Mouse (Mus musculus) ovary, postnatal 10 days (tissue): ENCODE data around the gene Ttc12.

ENCODE experiments used
- DNase-seq: peaks from one replicate; pipeline ENCODE4 v3.0.0; 2022; ENCODE audit warnings: low spot score

The Ttc12 gene

DNA sequence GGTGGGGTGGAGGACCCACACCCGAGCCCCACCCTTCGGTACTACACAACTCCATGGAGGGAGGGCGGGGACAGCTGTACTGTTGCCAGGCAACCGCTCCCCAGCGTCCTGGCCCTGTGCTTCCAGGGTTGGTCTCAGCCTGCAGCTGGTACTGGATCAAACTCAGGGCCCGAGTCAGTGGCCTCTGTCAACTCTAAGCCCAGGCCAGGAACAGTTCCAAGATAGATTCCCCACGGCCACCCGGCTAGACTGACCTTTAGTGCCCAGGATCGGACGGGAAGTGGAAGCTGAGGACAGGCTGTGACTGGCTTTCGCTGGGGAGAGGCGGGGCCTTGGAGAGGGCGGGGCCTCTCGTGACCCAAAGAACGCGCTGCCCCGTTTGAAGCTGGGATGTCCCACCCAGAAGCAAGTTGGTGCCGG is at the start of gene Ttc12:
TSS of gene Ttc12 (minus strand) at position 334 of the 420 bp plus-strand sequence.
- peak; percentile 58 for DNase-seq

DNA sequence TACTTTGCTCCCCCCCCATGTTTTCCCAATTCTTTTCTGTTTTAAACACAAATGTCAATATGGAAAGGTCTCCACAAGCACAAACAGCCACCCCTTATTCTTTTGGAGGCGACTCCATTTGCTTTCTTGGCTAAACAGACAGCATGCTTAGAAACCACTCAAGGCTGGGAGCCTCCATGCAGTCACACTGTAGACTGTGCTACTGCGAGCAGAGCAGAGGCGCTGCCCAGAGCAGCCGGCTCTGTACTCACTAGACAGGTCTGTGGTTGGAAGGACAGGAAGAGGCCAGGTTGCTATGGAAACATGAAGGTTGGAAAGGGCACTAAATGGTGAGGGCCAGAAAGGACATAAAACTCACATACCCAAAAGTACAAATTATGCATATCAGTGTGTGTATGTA is 48.9 kb upstream of the Ttc12 start:
- no peak for DNase-seq

DNA sequence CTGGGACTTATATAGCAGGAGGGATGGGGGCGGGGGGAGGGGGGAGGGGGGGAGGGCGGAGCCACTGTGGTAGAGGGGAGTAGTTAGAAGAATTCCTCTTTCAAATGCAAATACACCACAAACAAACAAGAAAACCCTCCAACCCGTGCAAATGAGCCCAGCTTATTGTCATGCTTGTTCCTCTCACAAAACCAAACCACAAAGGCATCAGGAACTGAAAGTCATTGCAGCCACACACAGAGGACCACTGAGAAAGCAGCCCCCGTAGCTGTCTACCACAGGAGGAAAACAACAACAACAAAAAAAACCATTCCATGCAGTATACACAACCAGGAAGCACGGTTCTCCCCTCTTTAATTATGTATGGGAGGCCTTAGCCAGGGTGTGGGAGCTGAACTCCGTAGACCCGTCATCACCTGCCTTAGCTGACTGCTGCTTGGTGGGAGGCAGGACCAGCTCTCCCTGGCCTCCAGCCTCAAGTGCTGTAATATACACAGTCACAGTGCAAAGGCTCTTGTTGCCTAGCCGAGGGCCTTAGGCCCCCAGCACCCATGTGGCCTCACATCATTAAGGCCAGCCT is 48.0 kb upstream of the Ttc12 start:
- no peak for DNase-seq

DNA sequence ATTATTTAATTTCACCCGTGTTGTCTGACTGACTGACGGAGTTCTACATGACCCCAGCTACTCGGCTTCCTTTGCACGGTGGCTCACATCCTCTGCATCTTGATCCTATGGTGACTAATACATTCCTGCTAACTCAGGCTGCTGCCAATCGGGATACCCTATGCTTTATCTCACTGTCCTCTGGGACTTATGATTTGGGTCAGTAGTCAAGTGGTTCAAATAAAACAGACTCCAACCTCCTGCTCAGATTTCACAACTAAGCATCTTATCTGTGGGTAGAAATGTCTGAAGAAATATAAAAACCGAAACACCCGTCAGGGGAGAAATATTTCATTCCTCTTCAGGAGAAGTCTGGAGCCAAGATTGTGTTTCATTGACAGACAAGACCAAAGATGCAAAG is 47.4 kb upstream of the Ttc12 start:
- DNase-seq = no peak

DNA sequence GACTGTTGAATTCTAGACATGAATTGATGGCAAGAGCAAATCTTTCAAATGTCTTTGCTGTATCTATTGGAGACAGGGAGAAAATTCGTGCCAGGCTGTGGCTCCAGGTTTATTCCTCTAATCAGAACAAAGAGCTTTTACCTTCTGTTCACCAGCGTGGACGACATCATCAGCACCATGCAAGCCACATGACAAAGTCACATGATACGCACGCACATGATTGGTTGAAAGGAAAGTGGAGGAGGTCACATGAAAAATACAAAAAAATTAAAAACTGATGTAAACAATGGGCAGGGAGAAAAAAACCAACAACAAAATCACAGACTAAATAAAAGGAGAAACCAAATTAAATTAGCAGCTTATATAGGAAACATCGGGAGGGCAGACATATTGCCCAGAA is 45.8 kb upstream of the Ttc12 start:
- DNase-seq = no peak

DNA sequence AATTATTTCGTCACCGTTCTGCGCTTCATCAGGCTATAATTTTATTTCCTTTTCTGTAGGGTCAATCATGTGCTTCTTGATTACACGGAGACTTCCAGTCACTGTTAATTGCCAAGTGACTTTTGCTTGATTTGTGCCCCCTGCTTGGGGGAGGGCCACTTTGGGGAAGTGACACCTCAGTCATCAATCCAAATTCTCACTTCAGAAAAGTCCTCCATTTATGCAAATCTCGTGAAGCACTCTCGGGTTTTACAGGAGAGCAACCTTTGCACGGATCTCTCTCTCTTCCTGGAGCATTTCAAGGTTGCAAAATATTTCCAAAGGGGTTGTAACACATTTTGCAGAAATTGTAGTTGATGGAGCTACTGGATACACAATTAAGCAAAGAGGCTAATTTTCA is 45.2 kb upstream of the Ttc12 start:
- no peak for DNase-seq

DNA sequence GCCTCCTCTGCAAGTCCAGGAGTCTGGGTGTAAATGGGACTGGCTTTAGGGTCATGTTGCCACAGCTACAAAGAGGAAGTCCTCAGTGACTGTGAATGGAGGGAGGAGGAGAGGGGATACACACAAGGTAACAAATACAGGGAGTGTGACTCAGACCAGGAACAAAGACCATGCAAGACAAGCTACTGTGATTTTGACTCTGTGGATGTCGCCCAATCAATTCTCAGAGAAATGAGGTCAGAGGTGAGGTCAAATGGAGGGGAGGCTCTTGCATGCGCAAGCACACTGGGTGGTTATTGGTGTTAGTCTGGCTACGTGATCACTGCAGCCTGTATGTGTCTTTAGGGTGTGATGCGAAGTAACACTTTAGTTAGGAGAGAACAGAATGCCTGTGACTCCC is 44.7 kb upstream of the Ttc12 start:
- no peak for DNase-seq

DNA sequence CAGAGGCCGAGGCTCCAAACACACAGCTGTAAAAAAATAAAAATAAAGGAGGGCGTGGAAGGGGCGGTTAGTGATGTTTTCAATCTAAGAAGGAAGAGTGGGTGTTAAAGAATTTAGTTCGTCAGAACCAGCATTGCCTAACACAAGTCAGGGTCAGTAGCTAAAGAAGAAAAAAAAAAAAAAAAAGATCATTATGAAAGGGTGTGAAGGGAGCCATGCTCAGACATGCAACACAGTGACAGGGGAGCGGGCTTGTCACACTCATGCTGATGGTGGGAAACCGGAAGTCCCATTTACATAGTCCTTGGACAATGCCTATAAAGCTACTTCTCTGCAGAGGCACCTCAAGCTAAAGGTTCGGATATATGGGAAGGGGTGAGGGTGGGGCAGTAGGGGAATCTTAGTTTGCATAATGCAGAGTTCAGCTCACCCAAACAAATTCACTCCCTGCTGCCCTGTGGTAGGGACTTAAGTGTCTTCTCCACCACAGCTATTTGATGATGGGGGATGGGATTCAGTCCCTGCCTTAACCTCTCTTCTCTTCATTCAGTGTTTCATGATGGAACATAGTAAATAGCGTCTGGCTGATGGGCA is 43.4 kb upstream of the Ttc12 start:
- no peak for DNase-seq

DNA sequence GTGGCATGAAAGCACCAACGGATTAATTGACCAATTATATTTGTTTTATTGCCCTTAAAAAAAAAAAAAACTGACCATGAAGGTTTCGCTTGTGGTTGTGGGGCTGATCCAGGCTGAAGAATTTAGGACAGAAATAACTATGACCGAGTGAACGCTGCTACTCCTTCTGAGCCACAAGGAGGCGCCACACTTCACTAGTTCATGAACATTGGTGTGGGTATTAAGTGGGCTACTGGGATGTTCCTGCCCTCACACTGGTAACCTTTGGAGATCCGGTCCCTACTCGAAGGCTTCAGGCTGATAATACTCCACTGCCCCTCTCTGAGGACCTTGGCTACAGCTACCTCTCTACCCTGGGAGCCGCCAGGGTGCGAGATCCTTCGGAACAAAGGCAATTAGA is 42.9 kb upstream of the Ttc12 start:
- DNase-seq = no peak

DNA sequence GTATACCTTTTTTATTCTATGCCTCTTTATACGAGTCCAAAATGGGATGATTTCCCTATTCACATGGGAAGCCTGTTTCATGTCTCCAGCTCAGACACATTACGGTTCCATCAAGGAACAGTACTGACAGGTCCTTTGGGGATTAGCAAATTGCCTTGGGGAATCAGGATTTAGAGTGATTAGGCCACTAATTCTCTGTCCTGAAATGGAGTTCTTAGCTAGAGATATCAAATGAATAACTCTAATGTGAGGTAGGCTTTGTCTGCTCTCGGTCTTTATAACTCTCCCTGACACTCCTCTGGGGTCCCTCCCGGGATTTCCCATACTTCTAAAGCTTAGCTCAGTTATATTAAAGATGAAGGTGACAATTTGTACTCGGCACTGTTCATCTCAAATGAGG is 42.0 kb upstream of the Ttc12 start:
- DNase-seq = no peak

DNA sequence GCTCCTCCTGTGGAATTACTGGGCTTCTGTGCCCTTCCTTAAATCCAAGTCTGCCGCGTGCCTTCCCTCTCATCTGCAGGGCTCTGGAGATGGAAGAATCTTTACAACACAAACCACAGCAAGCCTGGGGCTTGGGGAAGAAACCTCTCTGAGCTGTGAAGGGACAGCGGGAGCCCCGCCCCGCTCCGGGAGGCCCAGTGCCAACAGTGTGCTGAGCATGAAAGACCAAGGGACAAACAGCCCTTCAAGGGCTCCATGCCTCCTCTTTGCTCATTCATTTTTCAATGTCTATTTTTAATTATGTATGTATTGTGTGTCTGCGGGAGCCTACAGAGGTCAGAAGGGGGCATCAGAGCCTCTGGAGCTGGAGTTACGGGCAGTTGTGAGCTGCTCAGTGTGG is 41.3 kb upstream of the Ttc12 start:
- DNase-seq = no peak

DNA sequence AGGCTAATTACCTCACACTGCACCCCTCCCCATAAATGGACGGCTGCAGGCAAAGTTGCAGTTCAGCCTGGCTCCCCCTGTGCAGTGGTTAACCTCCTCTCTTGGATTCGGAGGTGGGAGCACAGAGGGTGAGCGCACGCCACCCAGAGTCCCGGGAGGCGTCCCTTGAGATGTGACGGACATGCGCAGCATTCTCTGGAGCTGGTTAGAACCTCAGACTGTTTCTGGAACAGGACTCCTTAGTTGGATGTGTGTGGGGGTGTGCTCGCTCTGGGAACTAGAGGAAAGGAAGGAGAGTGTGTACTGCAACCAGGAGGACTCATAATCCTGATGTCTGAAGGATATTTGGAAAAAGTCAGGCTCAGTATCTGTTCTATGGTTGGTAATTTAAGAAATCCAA is 38.7 kb upstream of the Ttc12 start:
- no peak for DNase-seq

DNA sequence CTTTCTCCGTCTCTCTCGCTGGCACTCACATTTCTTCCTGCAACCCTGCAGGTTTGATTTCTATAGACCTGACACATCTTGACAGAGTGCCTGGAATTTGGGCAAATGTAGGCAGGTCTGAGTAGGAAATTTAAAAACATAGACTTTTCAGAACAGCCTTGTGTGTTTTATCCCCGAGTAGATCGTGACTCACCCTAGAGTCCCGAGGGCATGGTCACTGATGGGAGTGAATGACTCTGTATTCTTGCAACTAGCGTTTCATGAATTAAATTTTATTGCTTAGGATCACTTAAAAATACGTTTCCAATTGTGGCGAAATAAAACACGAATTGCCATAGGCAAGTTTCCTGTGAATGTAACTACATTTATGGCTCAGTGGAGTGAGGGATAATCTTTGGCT is 37.9 kb upstream of the Ttc12 start:
- DNase-seq = no peak

DNA sequence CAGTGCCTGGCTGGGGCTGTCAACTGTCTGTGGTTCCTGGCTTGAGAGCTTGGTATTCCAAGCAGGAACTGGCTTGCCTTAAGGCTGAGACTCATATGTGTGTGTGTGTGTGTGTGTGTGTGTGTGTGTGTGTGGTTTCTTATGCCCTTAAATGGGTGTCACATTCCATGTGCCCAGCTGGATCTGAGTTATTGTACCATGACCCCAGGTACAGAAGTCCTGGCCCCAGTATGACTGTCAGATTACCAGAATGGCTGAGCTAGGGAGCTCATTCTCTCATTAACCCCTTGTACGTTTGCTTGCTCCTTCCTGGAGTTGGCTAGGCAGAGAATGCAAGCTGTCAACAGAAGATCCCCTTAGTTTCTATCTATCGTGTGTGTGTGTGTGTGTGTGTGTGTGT is 28.3 kb upstream of the Ttc12 start:
- no peak for DNase-seq

DNA sequence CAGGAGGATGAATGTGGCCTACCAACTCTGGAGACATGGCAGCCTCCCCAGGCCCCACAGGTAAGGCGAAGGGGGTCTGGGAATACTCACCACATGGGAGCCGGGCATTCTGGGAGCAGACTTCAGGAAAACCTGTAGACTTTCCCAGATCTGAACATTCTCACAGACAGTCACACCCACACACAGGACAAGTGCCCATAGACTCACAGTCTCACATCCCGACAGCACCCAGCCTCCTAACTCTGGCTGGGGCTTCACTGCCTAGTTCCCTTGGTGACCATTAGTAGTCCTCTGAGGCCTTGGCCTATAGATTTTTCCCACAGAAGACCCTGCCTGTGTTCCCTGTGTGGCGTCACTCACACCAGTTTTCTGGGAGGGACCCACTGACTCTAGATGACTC is 24.6 kb upstream of the Ttc12 start:
- DNase-seq = no peak

DNA sequence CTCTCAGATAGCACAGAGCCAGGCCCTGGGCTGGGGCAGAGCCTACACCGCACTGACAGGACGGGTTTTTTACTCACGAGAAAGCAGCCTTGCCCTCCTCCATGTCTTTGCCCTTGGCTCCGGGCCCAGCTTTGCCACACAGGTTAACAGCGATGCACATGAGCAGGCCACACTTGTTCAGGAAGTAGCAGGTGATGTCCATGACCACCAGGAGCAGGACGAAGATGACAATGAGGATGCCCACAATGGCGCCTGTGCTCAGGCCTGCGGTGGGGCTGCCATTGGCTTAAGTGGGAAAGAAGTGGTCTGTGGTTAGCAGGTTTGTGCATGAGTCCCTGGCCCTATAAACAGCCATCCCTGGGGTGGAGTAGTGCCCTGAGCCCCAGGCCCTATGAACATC is 23.6 kb upstream of the Ttc12 start:
- DNase-seq = no peak

DNA sequence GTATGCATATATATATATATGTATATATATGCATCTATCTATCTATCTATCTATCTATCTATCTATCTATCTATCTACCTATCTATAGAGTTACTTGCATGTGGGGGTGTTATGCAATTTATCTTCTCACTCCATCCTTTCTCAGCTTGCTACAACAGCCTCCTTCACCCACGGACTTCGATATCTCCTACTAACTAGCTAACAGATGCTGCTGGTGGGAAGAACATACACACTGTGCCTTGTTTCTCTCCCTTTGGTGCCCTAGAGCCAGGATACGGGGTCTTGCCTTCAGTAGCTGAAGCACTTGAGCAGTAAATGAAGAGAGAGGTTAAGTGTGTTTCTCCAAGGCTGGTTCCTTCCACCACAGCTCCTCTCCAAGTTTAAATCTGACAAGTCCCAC is 23.1 kb upstream of the Ttc12 start:
- DNase-seq = no peak

DNA sequence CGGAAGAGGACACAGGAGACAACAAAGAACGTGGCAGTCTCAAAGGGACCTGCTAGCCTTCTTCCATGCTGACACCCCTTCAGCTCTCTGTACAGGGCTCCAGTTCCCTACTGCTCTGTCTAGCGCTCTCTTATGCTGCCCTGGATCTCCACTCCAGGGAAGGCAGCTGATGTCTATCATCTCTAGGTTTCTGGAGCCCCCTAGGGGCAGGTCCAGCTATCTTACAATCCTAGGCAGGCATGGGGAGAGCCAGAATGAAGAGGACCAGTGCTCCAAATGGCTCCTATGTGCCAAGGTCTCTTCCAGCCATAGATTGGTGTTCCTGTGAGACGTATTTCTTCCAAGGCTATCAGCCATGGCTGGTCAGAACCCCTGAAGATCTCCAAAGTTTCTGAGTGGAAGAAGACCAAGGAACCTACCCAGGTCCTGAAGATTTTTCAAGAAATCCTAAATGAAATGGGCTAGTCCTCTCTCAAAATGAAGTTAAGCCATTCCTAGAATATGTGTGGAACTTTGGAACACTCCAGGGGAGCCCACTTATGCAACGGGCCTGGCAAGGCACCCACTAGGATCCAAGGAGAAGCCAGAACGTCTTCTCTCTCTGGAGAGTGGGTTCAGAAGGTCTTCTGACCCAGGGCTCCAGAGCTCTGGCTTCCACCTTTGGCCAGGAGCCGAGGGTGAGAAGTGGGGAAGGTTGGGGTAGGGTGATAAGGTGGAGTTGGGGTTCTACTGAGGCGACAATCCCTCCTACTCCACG is 22.0 kb upstream of the Ttc12 start:
- DNase-seq = no peak

DNA sequence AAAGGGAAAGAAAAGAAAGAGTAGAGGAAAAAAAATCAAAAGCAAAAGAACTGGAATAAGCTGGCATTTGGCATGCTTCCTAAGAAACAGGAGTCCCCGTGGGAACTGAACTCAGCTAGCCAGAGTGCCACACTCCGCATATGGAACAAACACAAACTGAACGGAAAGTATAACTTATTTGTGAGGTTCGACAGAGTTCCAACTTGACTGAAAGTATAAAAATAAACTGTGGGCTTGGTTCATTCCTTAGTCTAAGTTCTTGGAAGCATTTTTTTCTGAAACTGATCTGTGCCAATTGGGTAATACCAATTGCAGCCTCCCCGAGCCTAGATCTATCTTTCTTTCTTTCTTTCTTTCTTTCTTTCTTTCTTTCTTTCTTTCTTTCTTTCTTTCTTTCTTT is 18.6 kb upstream of the Ttc12 start:
- no peak for DNase-seq

DNA sequence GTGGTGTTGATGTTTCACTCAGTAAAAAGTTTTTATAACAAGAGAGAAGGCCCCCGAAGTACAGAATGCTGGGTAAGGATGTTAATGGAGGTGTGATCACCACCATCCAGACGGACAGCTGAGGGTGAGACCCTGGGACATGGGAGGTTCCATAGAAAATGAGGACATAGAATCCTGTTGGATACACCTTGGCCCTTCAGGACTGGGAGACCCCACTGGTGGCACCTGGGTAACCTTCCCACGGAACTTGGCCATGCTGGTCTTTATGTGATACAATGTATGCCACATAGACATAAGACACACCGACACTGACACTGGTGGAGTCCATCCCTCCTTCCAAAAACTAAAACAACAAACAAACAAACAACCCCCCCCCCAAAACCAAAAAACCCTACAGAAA is 16.2 kb upstream of the Ttc12 start:
- DNase-seq = no peak

DNA sequence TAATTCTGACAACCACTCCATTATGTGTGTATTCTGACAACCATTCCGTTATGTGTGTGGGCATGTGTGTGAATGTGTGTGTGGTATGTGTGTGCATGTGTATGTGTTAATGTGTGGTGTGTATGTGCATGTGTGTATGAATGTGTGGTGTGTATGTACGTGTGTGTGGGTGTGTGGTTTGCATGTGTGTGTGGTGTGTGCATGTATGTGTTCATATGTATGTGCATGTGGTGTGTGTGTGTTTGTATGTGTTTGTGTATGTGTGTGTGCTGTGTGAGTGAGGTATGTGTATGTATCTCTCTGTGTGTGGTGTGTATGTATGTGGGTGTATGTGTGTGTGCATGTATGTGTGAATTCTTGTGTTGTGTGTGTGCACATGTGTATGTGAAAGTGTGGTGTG is 13.9 kb upstream of the Ttc12 start:
- no peak for DNase-seq

DNA sequence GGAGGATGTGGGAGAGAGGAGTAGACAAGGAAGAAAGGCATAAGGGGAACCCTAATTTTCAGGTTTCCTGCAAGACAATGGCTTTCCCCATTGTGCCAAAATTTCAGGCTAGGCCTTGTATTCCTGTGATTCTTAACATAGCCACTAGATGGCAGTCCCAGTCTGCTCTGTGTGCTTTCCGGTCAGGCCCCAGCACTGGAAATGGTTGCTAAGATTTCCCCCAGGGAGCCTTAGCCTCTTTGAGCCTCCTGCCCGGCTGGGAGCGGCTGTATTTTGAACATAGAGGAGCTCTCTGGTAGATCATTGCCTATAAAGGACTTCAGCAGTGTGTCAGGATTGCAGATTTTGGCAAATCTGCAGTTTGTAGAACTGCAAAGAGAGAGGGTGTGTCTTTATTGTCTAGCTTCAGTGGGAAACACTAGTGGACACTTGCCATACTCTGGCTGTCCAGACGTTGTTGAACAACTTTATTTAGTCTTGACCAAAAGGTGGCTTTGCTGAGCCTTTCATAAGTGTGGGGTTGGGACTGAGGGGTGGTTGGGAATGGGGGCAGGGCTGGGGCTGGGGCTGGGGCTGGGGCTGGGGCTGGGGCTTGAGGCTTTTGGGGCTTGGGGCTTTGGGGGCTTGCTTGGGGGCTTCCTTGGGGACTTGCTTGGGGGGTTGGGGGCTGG is 8.1 kb upstream of the Ttc12 start:
- peak; percentile 22 for DNase-seq

DNA sequence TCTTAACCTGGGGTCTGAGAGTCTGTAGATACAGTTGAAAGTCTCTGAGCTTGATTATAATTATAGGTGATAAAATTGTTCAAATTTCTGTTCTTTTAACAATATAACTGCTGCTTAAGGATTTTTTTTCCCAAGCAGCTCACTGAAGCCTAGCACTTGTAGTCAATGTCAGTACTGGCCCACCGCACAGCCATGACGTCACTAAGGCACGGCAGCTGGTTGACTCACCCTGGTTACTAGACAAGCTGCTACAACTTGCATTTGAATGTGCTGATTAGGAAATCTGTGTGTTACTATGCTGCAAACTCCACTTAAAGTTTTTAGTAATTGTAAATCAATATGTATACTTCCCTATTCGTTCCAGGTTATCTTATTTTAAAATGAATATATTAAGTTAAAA is 4.6 kb upstream of the Ttc12 start:
- DNase-seq = no peak
